Mouse (Mus musculus): ENCODE measurements around the gene Fbxl17. TPM values are rescaled to one million over a fixed set of nuclear protein-coding genes. Genes with fewer than 3 reads are reported as not detected.

Gene Fbxl17
- polyA plus RNA-seq, 1 experiment from 2014 or later = 7.5 TPM

DNA sequence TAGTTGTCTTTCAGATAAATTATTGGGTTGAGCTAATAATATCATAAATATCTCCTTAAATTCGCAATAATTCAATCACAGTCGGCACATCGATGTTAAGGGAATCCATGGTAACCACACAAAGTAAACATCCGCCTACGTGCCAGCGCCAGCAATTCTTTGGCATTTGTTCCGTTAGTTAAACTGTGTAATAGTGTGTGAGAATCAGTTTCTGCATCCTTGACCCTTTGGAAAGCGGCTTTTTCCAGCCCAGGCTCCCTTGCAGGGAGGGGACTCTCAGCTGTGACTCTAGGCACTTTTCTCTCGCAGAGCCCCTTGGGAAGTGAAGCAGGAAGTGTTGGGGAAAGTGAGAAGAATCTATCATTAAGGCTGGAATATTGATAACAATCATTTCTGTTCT lies 314.3 kb downstream of the Fbxl17 start:
- 74% methylated on average over 9 of the region's 9 CpGs for WGBS
- Histone ChIP-seq H3K9me3 (no peaks in the 10 kb centered on the region), H3K4me3 (replicated peaks) (no peak overlapping the region), H3K9ac (replicated peaks) (no peak overlapping the region), H3K36me3 (no peaks in the 10 kb centered on the region), H3K4me1 (replicated peaks) (no peaks in the 10 kb centered on the region), H3K4me2 (no peak overlapping the region), H3K27ac (no peak overlapping the region), H3K27me3 (no peaks in the 10 kb centered on the region)
- no peak for ATAC-seq (ENCODE audit: insufficient number of reproducible peaks, insufficient read depth, low FRiP score, low TSS enrichment, low read depth)

DNA sequence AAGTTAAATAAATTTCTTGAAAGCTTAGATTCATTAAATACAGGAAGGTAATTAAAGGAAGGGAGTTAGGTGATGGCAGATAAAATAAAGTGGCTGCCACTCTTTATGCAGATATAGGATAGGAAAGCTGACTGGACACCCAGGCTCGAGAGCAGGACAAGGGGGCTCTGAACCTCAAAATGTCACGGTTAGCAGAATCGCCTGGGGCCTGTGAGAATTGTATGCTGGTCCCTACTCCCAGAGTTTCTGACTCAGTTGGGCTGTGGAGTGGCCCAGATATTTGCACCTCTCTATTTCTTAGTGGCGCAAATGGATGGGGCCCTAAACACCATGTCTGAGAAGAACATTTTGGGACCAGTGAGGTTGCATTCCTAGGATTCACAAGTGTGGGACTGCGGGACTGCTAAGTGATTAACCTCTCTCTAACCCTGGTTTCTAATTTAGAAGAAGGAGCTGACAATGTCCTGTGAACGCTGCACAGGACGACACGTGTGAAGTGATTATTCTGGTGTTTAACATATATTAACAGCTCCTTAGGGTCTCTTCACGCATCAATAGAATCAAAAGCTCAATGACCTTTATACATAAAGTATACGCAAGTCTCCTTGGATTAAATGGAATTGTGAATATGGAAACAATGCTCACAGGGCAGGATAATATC lies 314.8 kb downstream of the Fbxl17 start:
- Histone ChIP-seq H3K27me3 (no peaks in the 10 kb centered on the region), H3K27ac (no peak overlapping the region), H3K4me2 (no peak overlapping the region), H3K4me1 (replicated peaks) (no peaks in the 10 kb centered on the region), H3K4me3 (replicated peaks) (no peak overlapping the region), H3K9me3 (no peaks in the 10 kb centered on the region), H3K9ac (replicated peaks) (no peak overlapping the region), H3K36me3 (no peaks in the 10 kb centered on the region)
- 63% methylated on average over 10 of the region's 10 CpGs for WGBS
- ATAC-seq (ENCODE audit: insufficient number of reproducible peaks, insufficient read depth, low FRiP score, low TSS enrichment, low read depth) = no peak

DNA sequence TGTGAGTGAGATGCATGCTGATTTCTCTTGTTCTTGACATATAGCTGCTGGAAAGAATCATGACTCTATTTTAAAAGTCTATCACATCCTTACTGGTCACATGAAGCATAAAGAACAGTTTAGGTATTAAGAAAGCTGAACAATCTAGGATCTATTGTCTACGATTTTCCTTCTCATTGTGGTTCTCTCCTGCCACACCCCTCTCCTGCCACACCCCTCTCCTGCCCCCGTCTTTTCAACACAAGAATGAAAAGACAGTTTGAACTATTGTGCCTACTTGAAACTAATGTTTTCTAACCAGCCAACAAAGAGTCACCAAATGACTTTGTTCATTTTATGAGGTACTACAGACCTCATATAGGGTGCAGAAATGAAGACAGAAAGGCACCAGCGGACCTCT lies 316.4 kb downstream of the Fbxl17 start:
- Histone ChIP-seq H3K9ac (replicated peaks) (no peak overlapping the region), H3K27me3 (no peaks in the 10 kb centered on the region), H3K36me3 (no peaks in the 10 kb centered on the region), H3K4me1 (replicated peaks) (no peaks in the 10 kb centered on the region), H3K27ac (no peak overlapping the region), H3K4me3 (replicated peaks) (no peak overlapping the region), H3K4me2 (no peak overlapping the region), H3K9me3 (no peaks in the 10 kb centered on the region)
- WGBS = 72% methylated on average over 3 of the region's 3 CpGs
- no peak for ATAC-seq (ENCODE audit: insufficient number of reproducible peaks, insufficient read depth, low FRiP score, low TSS enrichment, low read depth)

DNA sequence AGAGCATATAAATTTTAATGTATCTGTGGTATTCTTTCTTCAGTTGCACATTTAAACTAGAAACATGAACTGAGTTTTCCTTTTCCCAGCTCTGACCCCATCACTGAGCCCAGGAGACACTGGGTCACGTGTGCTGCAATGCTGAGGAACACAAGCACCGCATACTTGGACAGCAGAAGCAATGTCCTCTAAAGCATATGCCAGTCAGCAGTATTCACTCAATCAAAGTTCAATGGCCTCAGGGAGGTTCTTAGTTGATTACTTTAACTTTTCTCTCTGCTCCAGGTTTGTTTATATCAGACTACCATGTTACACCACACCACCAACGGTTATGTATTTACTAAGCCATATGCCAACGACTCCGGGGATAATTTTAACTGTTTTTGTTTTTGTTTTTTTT lies 318.2 kb downstream of the Fbxl17 start:
- no peaks in the 10 kb centered on the region for H3K27me3 ChIP-seq
- no peaks in the 10 kb centered on the region for H3K36me3 ChIP-seq
- H3K4me1 ChIP-seq (replicated peaks) = no peaks in the 10 kb centered on the region
- H3K9me3 ChIP-seq = no peaks in the 10 kb centered on the region
- ATAC-seq (ENCODE audit: insufficient number of reproducible peaks, insufficient read depth, low FRiP score, low TSS enrichment, low read depth) = no peak
- no peak overlapping the region for H3K27ac ChIP-seq
- H3K4me2 ChIP-seq = no peak overlapping the region
- no peak overlapping the region for H3K4me3 ChIP-seq (replicated peaks)
- no peak overlapping the region for H3K9ac ChIP-seq (replicated peaks)
- 90% methylated on average over 5 of the region's 5 CpGs for WGBS

DNA sequence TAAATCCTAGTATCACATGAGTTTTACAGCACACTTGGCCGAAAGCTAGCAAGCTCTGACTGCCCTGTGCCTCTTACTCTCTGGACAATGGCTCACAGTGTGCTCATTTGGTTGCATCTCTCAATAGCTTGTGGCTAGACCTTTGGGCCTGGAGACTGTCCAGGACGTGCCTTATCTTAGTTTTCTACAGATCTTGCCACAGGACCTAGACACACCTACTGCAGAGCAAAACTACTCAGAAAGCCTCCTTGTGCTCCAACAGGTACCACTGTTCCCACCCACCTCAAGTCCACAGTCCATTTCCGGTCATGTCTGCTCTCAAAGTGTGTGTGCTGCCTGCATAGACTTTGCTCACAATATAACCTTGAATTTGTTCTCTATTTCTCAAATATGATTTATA lies 319.8 kb downstream of the Fbxl17 start:
- no peaks in the 10 kb centered on the region for H3K27me3 ChIP-seq
- 86% methylated on average over 3 of the region's 3 CpGs for WGBS
- H3K36me3 ChIP-seq = no peaks in the 10 kb centered on the region
- H3K27ac ChIP-seq = no peak overlapping the region
- ATAC-seq (ENCODE audit: insufficient number of reproducible peaks, insufficient read depth, low FRiP score, low TSS enrichment, low read depth) = no peak
- H3K9ac ChIP-seq (replicated peaks) = no peak overlapping the region
- no peaks in the 10 kb centered on the region for H3K9me3 ChIP-seq
- peaks cover 3% of the 10 kb centered on the region; the same call in 1 of the 2 replicates for H3K4me1 ChIP-seq (replicated peaks)
- no peak overlapping the region for H3K4me3 ChIP-seq (replicated peaks)
- no peak overlapping the region for H3K4me2 ChIP-seq

DNA sequence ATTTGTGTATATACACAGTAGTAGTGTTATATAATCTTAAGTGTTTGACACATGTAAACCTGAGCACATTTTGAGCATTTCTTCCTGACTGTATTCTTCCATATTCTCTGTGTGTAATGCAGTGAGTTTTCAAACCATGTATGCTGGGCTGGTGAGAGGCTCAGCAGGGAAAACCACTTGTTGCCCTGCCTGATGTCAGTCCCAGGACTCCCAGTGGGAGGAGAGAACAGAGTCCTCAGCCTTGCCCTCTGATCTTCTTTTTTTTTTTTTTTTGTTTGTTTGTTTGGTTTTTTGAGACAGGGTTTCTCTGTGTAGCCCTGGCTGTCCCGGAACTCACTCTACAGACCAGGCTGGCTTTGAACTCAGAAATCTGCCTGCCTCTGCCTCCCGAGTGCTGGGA lies 321.5 kb downstream of the Fbxl17 start:
- Histone ChIP-seq H3K27me3 (no peaks in the 10 kb centered on the region), H3K4me2 (no peak overlapping the region), H3K9me3 (no peaks in the 10 kb centered on the region), H3K4me1 (replicated peaks) (peaks cover 6% of the 10 kb centered on the region; the same call in 1 of the 2 replicates), H3K36me3 (no peaks in the 10 kb centered on the region), H3K4me3 (replicated peaks) (no peak overlapping the region), H3K9ac (replicated peaks) (no peak overlapping the region), H3K27ac (no peak overlapping the region)
- ATAC-seq (ENCODE audit: insufficient number of reproducible peaks, insufficient read depth, low FRiP score, low TSS enrichment, low read depth) = no peak
- 87% methylated on average over 2 of the region's 2 CpGs for WGBS

DNA sequence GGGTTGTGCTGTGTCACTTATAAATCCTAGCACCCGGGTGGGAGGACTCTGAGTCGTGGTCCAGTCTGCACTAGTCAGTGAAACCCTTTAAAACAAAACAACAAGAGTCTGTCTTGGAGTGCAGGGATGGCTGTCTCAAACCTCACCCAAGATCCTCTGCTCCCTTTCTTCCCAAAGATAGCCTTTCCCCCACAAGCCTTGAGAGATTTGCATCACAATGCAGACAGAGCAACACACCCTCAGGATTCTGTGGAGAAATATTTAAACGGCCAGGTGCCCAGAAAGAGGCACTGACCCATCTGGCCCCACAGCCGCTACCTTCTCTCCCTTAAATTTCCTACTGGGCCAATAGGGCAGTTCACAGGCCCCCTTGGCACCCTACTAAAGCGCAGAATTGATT lies 323.4 kb downstream of the Fbxl17 start:
- no peaks in the 10 kb centered on the region for H3K27me3 ChIP-seq
- H3K9ac ChIP-seq (replicated peaks) = no peak overlapping the region
- H3K27ac ChIP-seq = no peak overlapping the region
- no peak overlapping the region for H3K4me2 ChIP-seq
- ATAC-seq (ENCODE audit: insufficient number of reproducible peaks, insufficient read depth, low FRiP score, low TSS enrichment, low read depth) = no peak
- peaks cover 10% of the 10 kb centered on the region; the same call in 1 of the 2 replicates for H3K4me1 ChIP-seq (replicated peaks)
- H3K36me3 ChIP-seq = no peaks in the 10 kb centered on the region
- no peak overlapping the region for H3K4me3 ChIP-seq (replicated peaks)
- no peaks in the 10 kb centered on the region for H3K9me3 ChIP-seq
- 70% methylated on average over 5 of the region's 5 CpGs for WGBS

DNA sequence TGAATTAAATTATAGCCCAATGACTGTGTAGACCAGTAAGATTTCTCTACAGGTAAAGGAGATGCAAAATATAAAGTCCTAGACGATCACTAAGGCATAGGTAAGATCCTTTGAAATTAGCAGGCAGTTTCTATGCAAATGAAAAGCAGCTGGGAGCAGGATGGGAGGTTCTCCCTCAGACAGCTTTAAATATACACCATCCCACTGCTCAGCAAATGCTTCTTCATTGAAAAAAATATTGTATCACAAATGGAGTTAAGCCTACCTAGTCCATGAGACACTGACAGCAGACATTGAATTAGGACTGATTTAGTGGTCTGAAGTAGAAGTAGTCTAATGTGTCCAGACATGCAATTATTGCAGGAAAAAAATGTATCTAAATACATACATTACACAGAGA lies 327.1 kb downstream of the Fbxl17 start:
- no peaks in the 10 kb centered on the region for H3K27me3 ChIP-seq
- 7% methylated on average over 1 of the region's 1 CpGs for WGBS
- no peak overlapping the region for H3K4me2 ChIP-seq
- no peak overlapping the region for H3K4me3 ChIP-seq (replicated peaks)
- H3K9ac ChIP-seq (replicated peaks) = no peak overlapping the region
- ATAC-seq (ENCODE audit: insufficient number of reproducible peaks, insufficient read depth, low FRiP score, low TSS enrichment, low read depth) = no peak
- H3K9me3 ChIP-seq = no peaks in the 10 kb centered on the region
- H3K27ac ChIP-seq = no peak overlapping the region
- peaks cover 10% of the 10 kb centered on the region; the same call in 1 of the 2 replicates for H3K4me1 ChIP-seq (replicated peaks)
- H3K36me3 ChIP-seq = no peaks in the 10 kb centered on the region

DNA sequence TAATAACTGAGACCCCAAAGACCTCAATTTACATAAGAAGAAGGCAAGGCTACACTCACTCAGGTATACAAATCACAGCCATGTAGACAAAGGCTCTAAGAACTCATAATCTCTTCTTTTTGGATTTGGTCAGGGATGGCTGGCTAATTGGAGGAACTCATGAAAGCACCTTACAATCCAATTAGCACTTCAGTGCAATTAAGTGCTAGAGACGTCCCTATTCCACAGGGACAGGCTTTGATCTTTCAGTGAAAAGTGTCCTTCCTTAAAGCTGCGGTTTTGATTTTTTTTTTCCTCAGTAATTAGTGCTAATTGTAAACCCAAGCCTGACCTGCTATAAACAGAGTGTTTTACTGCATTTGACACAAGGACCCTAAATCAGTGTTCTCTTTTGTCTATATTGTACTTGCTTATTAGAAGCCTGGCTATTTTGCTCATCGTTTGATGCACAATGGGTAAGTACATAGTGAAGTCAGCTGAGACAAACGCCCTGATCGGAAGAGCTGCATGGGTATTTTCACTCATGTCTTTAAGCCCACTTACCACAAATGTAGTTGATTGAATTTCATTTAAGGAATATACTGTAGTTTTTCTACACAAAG lies 327.8 kb downstream of the Fbxl17 start:
- Histone ChIP-seq H3K27ac (no peak overlapping the region), H3K9me3 (no peaks in the 10 kb centered on the region), H3K27me3 (no peaks in the 10 kb centered on the region), H3K36me3 (no peaks in the 10 kb centered on the region), H3K9ac (replicated peaks) (no peak overlapping the region), H3K4me2 (no peak overlapping the region), H3K4me1 (replicated peaks) (peaks cover 10% of the 10 kb centered on the region; the same call in 1 of the 2 replicates), H3K4me3 (replicated peaks) (no peak overlapping the region)
- WGBS = 16% methylated on average over 5 of the region's 5 CpGs
- no peak for ATAC-seq (ENCODE audit: insufficient number of reproducible peaks, insufficient read depth, low FRiP score, low TSS enrichment, low read depth)

DNA sequence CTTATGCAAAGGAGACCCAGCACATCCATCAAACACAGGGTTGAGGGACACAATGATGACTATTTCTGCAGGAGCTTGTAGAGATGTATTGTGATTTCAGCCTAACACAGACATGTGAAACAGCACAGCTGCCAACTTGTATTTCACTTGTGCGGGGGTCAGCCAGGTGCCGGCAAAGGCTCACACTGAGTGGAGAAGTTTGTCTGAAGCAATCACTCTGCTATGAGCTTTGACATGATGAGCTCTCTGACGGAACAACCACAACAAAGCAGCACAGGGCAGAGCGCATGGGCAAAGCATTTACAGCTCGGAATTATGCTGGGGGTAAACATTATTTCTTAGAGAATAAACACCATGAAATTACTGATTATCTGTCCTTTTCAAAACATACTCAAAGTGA lies 328.6 kb downstream of the Fbxl17 start:
- Histone ChIP-seq H3K9ac (replicated peaks) (no peak overlapping the region), H3K4me2 (no peak overlapping the region), H3K27ac (no peak overlapping the region), H3K4me3 (replicated peaks) (no peak overlapping the region), H3K9me3 (no peaks in the 10 kb centered on the region), H3K4me1 (replicated peaks) (peaks cover 10% of the 10 kb centered on the region; the same call in 1 of the 2 replicates), H3K36me3 (no peaks in the 10 kb centered on the region), H3K27me3 (no peaks in the 10 kb centered on the region)
- no peak for ATAC-seq (ENCODE audit: insufficient number of reproducible peaks, insufficient read depth, low FRiP score, low TSS enrichment, low read depth)
- 33% methylated on average over 5 of the region's 5 CpGs for WGBS

DNA sequence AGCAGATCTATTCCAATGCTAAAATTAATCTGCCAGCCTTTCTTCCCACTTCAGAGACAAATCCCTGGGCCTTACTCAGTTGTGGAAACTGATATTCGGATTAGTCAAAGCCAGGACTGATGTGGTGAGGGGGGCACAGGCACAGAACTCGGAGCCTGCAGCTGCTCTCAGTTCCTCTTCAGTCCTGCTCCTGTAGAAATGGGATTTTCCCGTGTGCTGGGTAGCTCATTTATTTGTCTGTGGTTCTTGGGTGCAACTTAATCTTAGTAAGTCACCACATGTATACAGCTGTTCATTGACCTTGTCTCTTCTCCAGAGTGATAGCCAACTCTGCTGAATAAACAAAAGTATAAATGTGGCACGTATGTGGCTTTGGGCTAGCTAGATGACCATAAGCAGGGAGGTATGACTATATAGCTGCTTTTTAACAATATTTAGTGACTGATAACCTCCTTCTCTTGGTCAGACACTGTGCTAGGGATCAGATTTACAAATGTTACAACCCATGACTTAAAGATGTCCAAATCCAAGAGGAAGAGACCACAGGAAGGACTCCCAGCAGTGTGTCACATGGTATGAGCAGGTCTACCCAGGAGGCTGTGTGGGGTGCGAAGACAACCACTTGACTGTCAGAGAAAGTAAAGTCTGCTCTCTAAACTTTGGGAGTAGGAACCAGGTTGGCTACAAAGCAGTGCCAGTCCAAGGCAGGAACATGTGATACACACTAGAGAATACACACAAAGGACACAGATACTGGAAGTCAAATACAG lies 331.6 kb downstream of the Fbxl17 start:
- Histone ChIP-seq H3K9me3 (no peaks in the 10 kb centered on the region), H3K4me3 (replicated peaks) (no peak overlapping the region), H3K27me3 (no peaks in the 10 kb centered on the region), H3K9ac (replicated peaks) (no peak overlapping the region), H3K36me3 (no peaks in the 10 kb centered on the region), H3K27ac (no peak overlapping the region), H3K4me1 (replicated peaks) (peaks cover 12% of the 10 kb centered on the region; the same call in 1 of the 2 replicates), H3K4me2 (no peak overlapping the region)
- WGBS = 81% methylated on average over 5 of the region's 5 CpGs
- ATAC-seq (ENCODE audit: insufficient number of reproducible peaks, insufficient read depth, low FRiP score, low TSS enrichment, low read depth) = no peak

Data from limb, embryonic 12.5 days (tissue).